Comparison of ENCODE assay signal across 24 mouse cellular contexts in genomic region chr9:61986055-61986454, GRCm38 (mm10). TPM values are rescaled to one million over a fixed set of nuclear protein-coding genes. Genes with fewer than 3 reads are reported as not detected.
DNase-seq lines count a peak whose midpoint lies in the region; ATAC-seq lines count a peak whose summit lies in the region.
"Had no signal": no experiment of that assay in that cellular context is flagged by ENCODE, and none has a peak within 500 bp of the region (broad histone marks: within the 10 kb centered on the region; RNA-seq: fewer than 3 reads in every experiment).

No protein-coding gene starts in this region.

- no peak overlapping the region for H3K27ac ChIP-seq in limb, embryonic 13.5 days
- no peak overlapping the region for H3K27ac ChIP-seq in limb, embryonic 10.5 days
- H3K27ac ChIP-seq: heart, embryonic 13.5 days; hindbrain, embryonic 14.5 days; neural tube, embryonic 12.5 days had no signal

- no peak overlapping the region for H3K4me3 ChIP-seq in limb, embryonic 13.5 days
- H3K4me3 ChIP-seq in limb, embryonic 10.5 days, result no peak overlapping the region
- H3K4me3 ChIP-seq: erythroblast, embryonic 14.5 days; heart, embryonic 13.5 days; neural tube, embryonic 12.5 days had no signal

- H3K9ac ChIP-seq in limb, embryonic 13.5 days, result no peak overlapping the region
- H3K9ac ChIP-seq: heart, embryonic 13.5 days; hindbrain, embryonic 14.5 days; lung, embryonic 14.5 days; neural tube, embryonic 12.5 days had no signal

- 80% methylated on average over 7 of the region's 7 CpGs for WGBS in limb, embryonic 13.5 days
- WGBS in limb, embryonic 10.5 days, result 92% methylated on average over 7 of the region's 7 CpGs

- 0 out of 2 replicates have a peak, but pooled peaks cover 5% of the 10 kb centered on the region for H3K27me3 ChIP-seq in limb, embryonic 13.5 days
- H3K27me3 ChIP-seq in limb, embryonic 10.5 days (ENCODE audit: low read depth, poor library complexity, severe bottlenecking), result no peaks in the 10 kb centered on the region
- H3K27me3 ChIP-seq: heart, embryonic 13.5 days; neural tube, embryonic 12.5 days; Patski had no signal

- ATAC-seq in limb, embryonic 13.5 days (ENCODE audit: low FRiP score, low read depth), result peak; percentile 15; the same call in 1 of the 2 replicates
- ATAC-seq in megakaryocyte-erythroid progenitor cell, adult 5-6 weeks (replicated peaks; ENCODE audit: low FRiP score, low TSS enrichment, poor library complexity, severe bottlenecking), result 0 out of 2 replicates have a peak, but pooled peaks have one; percentile 12
- ATAC-seq: forebrain, embryonic 14.5 days; Patski had no signal

- no peak overlapping the region for H3K4me2 ChIP-seq in limb, embryonic 13.5 days (replicated peaks)
- H3K4me2 ChIP-seq: heart, embryonic 13.5 days; hindbrain, embryonic 14.5 days; liver, embryonic 11.5 days; lung, embryonic 14.5 days; midbrain, embryonic 11.5 days; neural tube, embryonic 12.5 days had no signal

- H3K9me3 ChIP-seq in limb, embryonic 13.5 days, result no peaks in the 10 kb centered on the region
- no peaks in the 10 kb centered on the region for H3K9me3 ChIP-seq in limb, embryonic 10.5 days (replicated peaks)
- H3K9me3 ChIP-seq: heart, embryonic 13.5 days; neural tube, embryonic 12.5 days had no signal

- no peak for DNase-seq in limb, embryonic 10.5 days (ENCODE audit: low spot score)
- DNase-seq in R1 (ENCODE audit: low read depth, low spot score), result peak; percentile 17
- DNase-seq in thymus, postnatal 25 days, result peak; percentile 60
- no peak for DNase-seq in kidney, postnatal 14 days
- DNase-seq in cerebellum, postnatal 4 days (ENCODE audit: low spot score in 2 of 2), result no peak
- no peak for DNase-seq in urinary bladder, postnatal 4 days (ENCODE audit: low spot score in 2 of 2)
- DNase-seq: adrenal gland, postnatal 36 days; cerebellum, adult 18-20 months; gastrocnemius, postnatal 10 days; heart, adult 18-20 months; heart, postnatal 36 days; kidney, adult 11 months; lung, embryonic 14.5 days; lung, postnatal 4 days had no signal

- H3K36me3 ChIP-seq in limb, embryonic 13.5 days, result no peaks in the 10 kb centered on the region
- H3K36me3 ChIP-seq in limb, embryonic 10.5 days, result no peaks in the 10 kb centered on the region
- H3K36me3 ChIP-seq: heart, embryonic 13.5 days; neural tube, embryonic 12.5 days had no signal

- H3K4me1 ChIP-seq in limb, embryonic 13.5 days, result peaks cover 23% of the 10 kb centered on the region
- peaks cover 14% of the 10 kb centered on the region for H3K4me1 ChIP-seq in limb, embryonic 10.5 days
- H3K4me1 ChIP-seq: neural tube, embryonic 12.5 days had no signal

RNA-seq across cellular contexts. Expression of gene Kif23, which starts 39.5 kb away (rescaled TPM):
- polyA plus RNA-seq in limb, embryonic 13.5 days (2015; fragmentation: Nextera tagmentation; extraction: Ambion mirVana), result 112 and 116 TPM in 2 replicates
- 102 and 117 TPM in 2 replicates for polyA plus RNA-seq in limb, embryonic 10.5 days (2016; fragmentation: Nextera tagmentation; extraction: Ambion mirVana)
- total RNA-seq in megakaryocyte-erythroid progenitor cell, adult 5-6 weeks (2014; fragmentation: Nextera tagmentation), result 54.7 and 95.0 TPM in 2 replicates
- 59.4 and 67.3 TPM in 2 replicates for total RNA-seq in megakaryocyte-erythroid progenitor cell, adult 5-6 weeks (2017)

RNA-seq across cellular contexts. Expression of gene Paqr5, which starts 40.6 kb away (rescaled TPM):
- polyA plus RNA-seq in limb, embryonic 13.5 days (2015; fragmentation: Nextera tagmentation; extraction: Ambion mirVana), result 2.1 and 2.8 TPM in 2 replicates
- polyA plus RNA-seq in limb, embryonic 10.5 days (2016; fragmentation: Nextera tagmentation; extraction: Ambion mirVana), result 0.87 and 1.1 TPM in 2 replicates
- total RNA-seq in megakaryocyte-erythroid progenitor cell, adult 5-6 weeks (2014; fragmentation: Nextera tagmentation), result 1.5 TPM in 1 of 2 replicates, not detected in the other
- total RNA-seq in megakaryocyte-erythroid progenitor cell, adult 5-6 weeks (2017), result 0.65 TPM in 1 of 2 replicates, not detected in the other
- total RNA-seq: heart, postnatal 36 days had no signal
- polyA plus RNA-seq: erythroblast, embryonic 14.5 days had no signal

Comparison
In these comparisons a context has a peak if more than half of its experiments do, and no peak if none do; other contexts are left out.
1. DNase-seq: peak in R1 (single experiment) and thymus, postnatal 25 days (single experiment); none in limb, embryonic 10.5 days (single experiment), kidney, postnatal 14 days (single experiment), cerebellum, postnatal 4 days (0 of 2) and urinary bladder, postnatal 4 days (0 of 2).